Mouse (Mus musculus) common myeloid progenitor, adult 5-6 weeks (primary cell): Measurements from ENCODE around the gene Tacr1. TPM values are rescaled to one million over a fixed set of nuclear protein-coding genes. Genes with fewer than 3 reads are reported as not detected.

Experiments used
- ATAC-seq: replicated peaks from 2 replicates; pipeline ENCODE4 v1.8.0; 2016; ENCODE audit warnings: low read depth, mild to moderate bottlenecking, moderate TSS enrichment, inconsistent platforms; ENCODE audit not compliant: poor library complexity, severe bottlenecking
- total RNA-seq: library from RNA; stranded (forward); fragments of 200-1000, 187-1606 nt; gene quantifications from 2 replicates; pipeline ENCODE4 v1.2.3, GENCODE M21; 2017

Gene Tacr1
- total RNA-seq, 1 experiment from 2014 or later, result 0.18 TPM

DNA sequence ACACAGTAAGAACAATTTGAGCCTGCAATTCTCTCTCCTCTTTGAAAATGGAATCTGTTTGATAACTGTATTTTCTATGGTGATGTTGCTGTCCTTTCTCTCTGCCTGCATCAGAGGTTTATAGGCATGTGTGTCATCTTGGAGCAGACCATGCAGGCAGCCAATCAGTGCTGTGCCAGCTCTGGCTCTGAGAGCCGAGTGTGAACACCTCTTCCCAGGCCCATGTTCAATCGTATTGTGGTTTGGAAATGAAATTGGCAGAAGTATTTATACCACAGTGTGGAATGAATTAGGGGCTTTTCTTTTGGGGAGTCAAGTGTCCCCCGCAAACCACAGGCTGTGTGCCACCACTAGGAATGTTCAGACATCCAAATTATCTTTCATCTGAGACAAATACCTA, 117.5 kb downstream of the Tacr1 start:
- no peak for ATAC-seq

DNA sequence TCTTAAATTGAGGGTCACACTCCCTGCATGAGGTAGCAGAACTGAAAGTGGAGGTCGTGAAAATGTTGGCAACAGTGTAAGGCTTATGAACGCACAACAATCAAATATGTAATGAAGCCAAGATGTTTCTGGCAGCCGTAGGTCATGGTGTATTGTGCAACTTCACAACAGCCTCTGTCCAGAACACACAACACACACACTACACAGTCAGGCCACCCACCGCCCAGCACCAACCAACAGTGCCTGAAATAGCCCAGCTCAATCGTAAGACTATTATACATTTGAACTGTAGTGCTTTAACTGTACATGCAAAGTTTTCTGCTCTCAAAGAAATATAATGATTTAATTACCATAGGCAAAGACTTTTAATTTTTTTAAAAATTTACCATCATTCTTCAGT, 120.4 kb downstream of the Tacr1 start:
- ATAC-seq, result no peak

DNA sequence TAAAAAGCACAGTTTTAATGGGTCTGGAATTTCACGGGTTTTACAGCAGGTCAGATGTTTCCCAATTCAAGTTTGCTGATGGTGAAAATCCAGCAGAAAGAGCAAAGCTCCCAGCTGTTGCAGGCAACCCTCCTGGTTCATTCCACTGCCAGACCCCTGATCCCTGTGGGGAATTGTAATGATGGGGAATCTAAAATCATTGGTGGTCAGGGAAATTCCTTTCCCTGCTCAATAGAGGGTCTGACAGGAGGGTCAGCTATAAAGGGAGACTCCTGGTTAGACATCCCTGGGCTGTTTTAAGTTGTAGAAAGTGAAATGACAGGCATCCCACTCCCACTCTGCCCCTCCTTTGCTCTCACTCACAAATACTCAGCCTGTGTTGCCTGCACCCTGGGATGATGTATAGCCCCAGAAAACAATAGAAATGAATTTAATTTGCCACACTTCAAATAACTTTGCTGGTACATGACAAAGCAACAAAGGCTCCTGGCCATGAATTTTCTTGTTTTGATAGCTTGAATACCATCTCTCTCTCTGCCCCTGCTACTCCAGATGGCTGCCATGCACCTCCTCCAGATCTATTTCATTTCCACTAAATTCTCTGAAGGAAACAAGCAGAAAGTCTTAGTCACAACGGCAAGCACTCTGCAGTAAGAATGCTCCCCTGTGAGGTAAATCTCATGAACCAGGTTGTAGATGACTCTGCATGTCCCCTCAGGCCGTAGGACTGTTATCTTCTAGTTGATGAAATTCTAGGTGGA, 123.2 kb downstream of the Tacr1 start:
- ATAC-seq, result no peak

DNA sequence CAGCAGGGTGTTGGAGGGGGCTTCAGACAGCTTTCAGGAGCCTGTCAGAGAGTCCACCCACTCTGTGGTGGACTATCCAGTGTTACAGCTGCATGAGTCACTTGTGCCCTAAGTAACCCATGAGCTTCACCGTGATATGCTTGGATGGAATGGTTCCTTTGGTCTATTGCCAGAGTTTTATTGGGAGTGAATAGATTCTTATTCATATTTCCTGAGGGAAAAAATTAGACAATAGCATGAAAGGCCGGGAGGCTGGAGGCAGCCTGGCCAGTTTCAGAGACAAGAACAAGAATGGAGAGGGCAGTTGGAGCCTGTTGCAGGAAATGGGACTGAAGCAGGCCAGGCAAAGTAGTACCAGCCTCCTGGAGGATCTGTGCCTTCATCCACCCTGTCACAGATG, 126.5 kb downstream of the Tacr1 start:
- no peak for ATAC-seq

DNA sequence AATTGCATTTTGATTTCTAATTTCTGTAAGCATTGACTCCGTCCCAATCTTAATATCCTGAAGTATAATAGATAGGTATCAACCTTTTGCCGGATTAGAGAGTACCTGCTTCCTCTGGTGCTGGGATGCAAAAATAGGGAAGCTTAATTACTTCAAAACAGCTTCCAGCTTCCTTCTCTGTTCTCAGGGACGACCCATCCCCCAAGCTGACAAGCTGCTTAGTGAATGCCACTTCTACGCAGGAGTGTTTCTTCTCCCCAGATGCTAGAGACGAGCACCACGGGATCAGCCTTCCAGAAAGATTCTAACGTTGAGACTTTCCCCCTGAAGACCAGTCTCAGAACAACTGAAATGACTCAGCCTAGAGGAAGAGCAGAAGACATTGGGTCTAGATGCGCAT, 134.5 kb downstream of the Tacr1 start:
- ATAC-seq, result no peak

DNA sequence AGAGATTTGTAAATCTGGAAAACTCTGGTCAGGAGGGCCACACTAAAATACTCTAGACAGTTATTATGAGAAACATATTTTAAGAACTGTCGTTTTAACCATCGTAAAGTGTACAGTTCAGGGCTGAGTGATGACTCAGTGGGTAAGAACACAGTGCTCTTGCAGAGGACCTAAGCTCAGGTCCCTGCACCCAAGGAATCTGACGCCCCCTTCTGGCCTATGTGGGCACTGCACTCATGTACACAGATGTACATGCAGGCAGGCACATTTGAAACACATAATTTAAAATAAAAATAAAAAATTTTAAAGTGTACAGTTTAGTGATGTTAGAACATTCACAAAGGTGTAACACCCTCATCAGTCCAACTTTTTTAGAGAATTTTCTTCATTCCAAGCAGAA, 147.1 kb downstream of the Tacr1 start:
- no peak for ATAC-seq

DNA sequence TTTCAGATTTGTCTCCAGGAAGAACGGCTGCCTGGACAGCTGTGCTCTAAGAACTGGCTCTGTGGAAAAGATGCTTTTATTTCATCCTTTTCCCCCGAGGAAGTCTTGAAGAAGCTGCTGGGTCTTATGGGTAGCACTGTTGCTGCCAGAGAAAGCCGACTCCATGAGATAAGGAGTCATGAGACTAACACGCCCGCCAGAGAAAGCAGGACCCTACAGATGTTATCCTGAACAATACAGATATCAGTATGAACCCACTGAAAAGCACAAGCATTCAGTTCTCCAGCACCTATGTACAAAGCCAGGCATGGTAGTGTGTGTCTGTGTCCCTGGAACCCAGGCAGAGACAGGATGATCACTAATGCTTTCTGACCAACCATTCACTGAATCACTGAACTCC, 173.3 kb downstream of the Tacr1 start:
- ATAC-seq, result no peak

DNA sequence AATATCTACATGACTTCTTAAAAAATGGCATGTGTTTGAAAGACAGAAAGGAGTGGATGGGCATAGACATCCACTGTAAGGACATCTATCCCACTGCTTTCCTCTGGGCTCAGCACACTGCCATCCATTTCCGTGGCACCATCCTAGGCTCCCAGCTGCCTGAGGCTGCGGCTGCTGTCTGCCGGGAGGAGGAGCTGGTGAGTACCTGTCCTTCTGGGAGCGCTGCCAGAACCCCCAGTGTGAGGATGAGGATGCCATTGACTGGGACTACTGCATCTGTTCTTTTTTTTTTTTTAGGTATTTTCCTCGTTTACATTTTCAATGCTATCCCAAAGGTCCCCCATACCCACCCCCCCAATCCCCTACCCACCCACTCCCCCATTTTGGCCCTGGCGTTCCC, 183.3 kb downstream of the Tacr1 start:
- no peak for ATAC-seq

DNA sequence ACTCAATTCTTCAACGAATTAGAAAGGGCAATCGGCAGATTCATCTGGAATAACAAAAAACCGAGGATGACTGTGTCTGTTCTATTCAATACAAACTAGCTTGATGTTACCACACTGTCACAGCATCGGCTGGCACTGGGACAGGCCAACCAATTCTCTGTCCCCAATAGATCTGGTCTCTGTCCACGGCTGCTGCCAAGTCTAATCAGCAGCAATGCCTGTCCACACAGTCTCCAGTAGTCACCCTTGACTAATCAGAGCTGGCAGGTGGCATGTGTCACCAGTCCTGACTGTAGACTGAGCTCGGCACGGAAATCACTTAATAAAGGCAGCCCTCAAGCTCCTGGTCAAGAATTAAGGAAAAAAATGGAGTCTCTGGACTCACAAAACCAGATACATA, 187.3 kb downstream of the Tacr1 start:
- ATAC-seq, result no peak

DNA sequence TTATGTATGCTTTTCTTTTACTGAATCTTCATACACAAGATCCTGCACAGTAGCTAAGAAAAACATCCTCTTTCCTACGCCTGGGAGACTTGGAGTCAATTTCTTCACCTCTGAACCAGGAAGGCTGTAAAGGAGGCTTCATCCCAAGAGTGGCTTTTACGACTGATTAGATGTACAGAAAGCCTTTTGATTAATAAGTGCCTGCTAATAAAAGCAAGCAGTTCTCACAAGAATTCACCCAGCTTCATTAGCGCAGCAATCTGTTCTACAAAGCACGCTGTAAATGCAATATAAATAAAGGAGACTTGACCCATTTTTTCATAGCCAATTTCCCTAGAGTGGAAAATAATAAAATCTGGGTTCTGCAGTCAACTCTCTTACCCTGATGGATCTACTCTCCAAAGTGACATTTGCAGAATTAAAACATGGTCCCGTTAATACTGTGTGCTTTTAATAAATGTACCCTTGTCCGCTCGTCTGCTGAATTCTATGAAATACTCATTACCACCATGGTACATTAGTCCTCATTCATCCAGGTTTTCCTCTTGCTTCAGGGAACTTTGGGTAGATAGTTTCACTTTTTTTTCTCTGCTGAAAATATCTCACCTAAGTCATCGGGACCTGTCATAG, 193.4 kb downstream of the Tacr1 start:
- no peak for ATAC-seq

DNA sequence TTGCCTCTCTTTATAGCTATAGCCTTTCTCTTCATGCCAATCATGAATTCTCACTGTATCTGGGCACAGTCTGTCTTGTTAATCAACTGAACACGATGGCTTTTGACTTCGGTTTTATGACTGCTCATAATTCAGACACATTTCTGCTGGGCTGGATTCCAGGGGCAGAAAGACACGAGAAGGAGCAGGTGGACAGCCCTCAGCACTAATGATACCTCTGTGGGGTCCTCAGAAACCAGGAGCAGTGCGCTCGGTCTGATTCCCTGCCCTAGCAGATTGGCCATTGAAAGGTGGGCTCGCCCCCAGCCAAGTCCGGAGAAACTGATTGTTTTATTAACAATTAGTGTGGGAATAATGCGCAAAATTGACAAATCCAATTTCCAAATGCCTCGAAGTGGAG, 201.1 kb downstream of the Tacr1 start:
- ATAC-seq, result no peak

DNA sequence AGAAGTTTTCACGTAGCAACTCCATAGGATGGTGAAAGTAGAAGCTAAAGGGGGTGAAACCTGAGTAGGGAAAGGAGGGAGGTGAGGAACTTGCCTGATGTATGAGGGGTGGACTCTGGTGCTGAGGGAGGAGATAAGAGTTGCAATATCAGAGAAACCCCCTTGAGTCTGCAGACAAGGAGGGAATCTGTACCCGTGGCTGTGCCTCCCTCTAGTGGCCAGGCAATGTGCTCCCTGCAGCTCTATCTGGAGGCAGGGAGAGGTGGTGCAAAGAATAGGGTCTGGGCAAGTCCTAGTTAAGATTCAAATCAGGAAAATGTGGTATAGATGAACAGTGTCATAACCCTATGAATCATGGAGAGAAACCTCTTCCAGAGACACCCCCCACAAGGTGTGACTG, 201.5 kb downstream of the Tacr1 start:
- peak; percentile 78; the same call in 1 of the 2 replicates for ATAC-seq

DNA sequence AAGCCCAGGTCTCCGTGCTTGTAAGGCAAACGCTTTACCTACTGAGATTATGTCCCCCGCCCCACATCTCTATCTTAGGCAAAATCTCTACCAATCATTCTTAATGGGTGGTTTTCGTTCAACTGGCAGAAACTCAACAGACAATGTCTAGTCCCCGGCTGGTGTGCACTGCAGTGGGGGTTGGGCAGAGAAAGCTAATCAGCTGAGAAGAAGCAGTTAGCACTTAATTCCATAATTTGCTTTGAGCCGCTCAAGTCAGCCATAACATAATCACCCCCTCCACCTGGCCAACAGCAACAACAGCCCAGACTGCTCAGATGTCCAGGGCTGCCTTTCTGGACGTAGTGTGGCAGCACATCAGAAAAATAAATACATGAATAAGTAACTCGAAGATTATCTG, 202.7 kb downstream of the Tacr1 start:
- ATAC-seq, result no peak

DNA sequence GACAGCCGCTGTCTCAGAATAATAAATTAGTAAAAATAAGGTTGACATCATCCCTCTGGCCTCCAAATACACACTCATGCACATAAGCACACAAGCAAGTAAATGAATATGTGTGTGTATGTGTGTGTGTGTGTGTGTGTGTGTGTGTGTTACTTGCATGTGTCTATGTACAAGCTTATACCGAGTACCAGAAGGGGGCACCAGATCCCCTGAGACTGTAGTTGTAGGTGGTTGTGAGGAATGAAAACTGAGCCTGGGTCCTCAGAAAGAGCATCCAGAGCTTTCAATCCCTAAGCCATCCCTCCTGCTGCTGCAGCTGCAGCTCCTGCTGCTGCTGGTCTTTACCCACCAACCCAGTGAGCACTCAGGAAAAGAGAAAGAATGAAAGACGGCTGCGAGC, 206.6 kb downstream of the Tacr1 start:
- no peak for ATAC-seq

DNA sequence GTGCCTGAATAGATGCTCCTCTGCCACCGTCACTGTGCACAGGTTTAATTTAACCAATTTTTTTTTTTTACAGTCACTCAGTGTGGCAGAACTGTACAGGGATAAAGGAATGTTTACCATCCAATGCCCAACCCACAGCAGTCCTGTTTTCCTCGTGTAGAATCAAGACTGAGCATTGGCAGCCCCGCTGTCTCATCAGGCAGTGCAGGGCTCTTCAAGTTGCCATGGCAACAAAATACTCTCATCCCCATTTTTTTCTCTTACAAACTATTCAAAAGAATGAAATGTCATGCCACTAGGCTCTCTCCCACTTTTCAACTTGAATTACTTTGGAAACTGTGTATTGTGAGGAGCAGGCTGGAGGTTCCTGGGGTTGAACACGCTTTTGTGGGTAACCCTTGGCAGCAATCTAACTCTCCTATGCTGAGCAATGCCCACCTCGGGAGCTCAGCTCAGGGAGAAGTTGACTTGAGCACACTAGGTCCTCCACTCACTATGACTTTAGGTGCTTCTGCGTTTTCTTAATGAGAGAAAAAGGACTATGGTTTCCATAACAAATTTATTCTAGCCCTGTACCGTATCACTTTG, 207.3 kb downstream of the Tacr1 start:
- ATAC-seq, result no peak
